Mouse (Mus musculus): ENCODE measurements around the gene Rnf114. TPM values are rescaled to one million over a fixed set of nuclear protein-coding genes. Genes with fewer than 3 reads are reported as not detected.

The Rnf114 gene
- total RNA-seq, 2 experiments from 2014 or later = 40.0 to 40.9 TPM

DNA sequence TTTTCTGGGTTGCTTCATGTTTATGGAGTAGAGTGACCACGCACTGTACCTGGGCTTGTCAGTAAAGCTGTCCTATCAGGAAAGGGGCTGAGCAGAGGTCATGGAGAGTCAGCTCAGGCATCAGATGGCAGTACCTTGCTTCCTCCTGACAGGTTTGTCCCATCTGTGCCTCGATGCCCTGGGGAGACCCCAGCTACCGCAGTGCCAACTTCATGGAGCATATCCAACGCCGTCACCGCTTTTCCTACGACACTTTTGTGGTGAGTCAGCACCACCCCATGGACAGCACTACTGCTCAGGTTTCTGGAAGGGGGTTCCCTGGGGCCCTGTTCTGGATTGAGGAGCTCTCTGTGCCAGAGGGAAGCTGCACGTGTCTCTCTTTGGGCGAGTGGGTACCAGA lies 19.9 kb downstream of the Rnf114 start:
- intact Hi-C loops (cut with DNase I) = loop anchor here (5.0 kb wide), 1 partner anchor 90 kb away; the partner anchor contains the start of gene Slc9a8
- peak overlapping the region; percentile 92 for H3K27ac ChIP-seq
- peak; percentile 35 for DNase-seq
- no peak for TF ChIP-seq CTCF (IDR thresholded peaks at IDR 0.05)
- no peak overlapping the region; the same call in 1 of the 2 replicates for H3K4me3 ChIP-seq

DNA sequence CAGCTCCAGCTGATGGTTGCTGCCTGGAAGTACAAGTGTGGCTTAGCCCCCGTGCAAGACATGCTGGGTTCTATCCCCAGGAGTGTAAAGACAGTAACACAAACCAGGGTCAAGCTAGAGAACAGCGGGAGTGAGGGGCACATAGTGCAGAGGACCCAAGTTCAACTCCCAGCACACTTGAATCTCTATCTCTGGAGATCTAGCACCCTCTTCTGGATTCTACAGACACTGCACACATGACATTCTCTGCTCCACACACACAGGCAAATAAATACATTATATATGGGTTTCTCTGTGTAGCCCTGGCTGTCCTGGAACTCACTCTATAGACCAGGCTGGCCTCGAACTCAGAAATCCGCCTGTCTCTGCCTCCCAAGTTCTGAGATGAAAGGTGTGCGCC lies 20.5 kb downstream of the Rnf114 start:
- TF ChIP-seq CTCF (IDR thresholded peaks at IDR 0.05) = peak; percentile 63
- Histone ChIP-seq H3K27ac (peak overlapping the region; percentile 92), H3K4me3 (no peak overlapping the region)
- DNase-seq = peak; percentile 15
- intact Hi-C loops (cut with DNase I) = loop anchor here (5.0 kb wide), 1 partner anchor 91 kb away; the partner anchor contains the start of gene Slc9a8

GRCm38 (mm10) chr2:167514641-167515040 lies 22.2 kb downstream of the Rnf114 start:
- Histone ChIP-seq H3K4me3 (no peak overlapping the region), H3K27ac (peak overlapping the region; percentile 68; the same call in 1 of the 2 replicates)
- intact Hi-C loops (cut with DNase I) = loop anchor here (5.0 kb wide), 1 partner anchor 92 kb away; the partner anchor contains the start of gene Slc9a8
- DNase-seq = peak; percentile 14
- TF ChIP-seq CTCF (IDR thresholded peaks at IDR 0.05) = no peak

DNA sequence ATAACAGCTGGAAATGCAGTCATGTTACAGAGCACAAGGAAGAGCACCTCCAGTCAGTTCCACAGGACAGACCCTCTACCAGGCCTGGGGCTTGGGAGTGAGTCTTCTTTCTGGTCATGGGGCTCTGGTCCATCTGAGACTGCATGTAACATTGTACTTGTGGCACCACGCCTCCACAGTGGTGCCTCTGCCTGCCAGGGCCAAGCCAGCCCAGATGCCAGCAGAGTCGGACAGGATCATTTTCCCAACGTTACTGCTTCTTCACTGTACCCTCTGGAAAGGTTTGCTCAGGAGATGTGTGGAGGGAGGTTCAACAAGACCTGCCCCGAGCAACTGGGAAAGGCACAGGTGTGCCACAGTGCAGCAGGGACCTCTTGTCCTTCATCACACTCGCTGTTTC lies 23.2 kb downstream of the Rnf114 start:
- Histone ChIP-seq H3K27ac (peak overlapping the region; percentile 68), H3K4me3 (no peak overlapping the region)
- peak; percentile 79 for DNase-seq
- intact Hi-C loops (cut with DNase I) = no loop called here
- no peak for TF ChIP-seq CTCF (IDR thresholded peaks at IDR 0.05)

GRCm38 (mm10) chr2:167519606-167520252 lies 27.3 kb downstream of the Rnf114 start:
- H3K4me3 ChIP-seq = no peak overlapping the region
- TF ChIP-seq CTCF (IDR thresholded peaks at IDR 0.05) = peak; percentile 15; the same call in 1 of the 2 replicates
- DNase-seq = peak; percentile 11
- H3K27ac ChIP-seq = no peak overlapping the region
- intact Hi-C loops (cut with DNase I) = no loop called here

- Histone ChIP-seq H3K27ac (no peak overlapping the region), H3K4me3 (no peak overlapping the region)
- DNase-seq = peak; percentile 37
- intact Hi-C loops (cut with DNase I) = no loop called here
- TF ChIP-seq CTCF (IDR thresholded peaks at IDR 0.05) = peak; percentile 43
Measured at GRCm38 (mm10) chr2:167528278-167528677, 35.8 kb downstream of the Rnf114 start.

DNA sequence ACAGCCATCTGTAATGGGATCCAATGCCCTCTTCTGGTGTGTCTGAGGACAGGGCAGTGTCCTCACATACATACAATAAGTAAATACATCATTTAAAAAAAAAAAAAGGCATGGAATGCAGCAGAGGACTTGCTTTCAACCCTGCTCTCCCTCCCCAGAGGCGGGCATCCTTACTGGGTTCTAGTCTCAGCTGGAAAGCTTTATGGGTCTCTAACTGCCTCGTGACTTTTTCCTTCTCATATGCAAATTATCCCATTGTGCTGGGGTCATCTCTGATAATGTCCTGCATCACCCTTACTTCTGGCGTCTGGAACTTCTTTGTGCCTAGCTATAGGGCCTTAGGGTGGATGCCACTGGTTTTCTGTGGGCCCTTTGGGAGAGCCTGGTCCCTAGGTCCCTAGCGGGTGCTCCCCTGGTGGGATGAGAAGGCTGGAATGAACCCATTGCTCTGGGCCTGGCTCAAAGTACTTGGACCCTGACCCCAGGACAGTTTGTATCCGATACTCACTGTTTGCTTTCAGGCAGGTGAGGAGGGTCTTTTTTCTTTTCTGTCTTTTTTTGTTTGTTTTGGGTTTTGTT lies 37.6 kb downstream of the Rnf114 start:
- Histone ChIP-seq H3K4me3 (no peak overlapping the region), H3K27ac (no peak overlapping the region)
- DNase-seq = peak; percentile 16
- intact Hi-C loops (cut with DNase I) = no loop called here
- no peak for TF ChIP-seq CTCF (IDR thresholded peaks at IDR 0.05)

DNA sequence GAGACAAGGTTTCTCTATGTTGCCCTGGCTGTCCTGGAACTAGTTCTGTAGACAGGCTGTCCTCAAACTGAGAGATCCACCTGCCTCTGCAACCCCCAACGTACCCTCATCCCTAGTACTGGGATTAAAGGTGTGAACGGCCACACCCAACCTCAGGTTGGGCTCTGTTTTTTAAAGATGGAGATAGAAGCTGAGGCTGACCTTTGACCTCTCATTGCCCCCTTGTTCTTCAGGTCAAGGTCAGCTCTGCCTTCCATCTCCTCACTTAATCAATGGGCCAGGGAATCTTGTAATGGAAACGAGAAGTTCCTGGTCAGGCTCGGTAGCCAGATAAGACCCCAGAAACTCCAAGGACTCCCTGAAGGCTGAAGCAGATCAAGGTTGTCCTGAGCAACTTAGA lies 38.1 kb downstream of the Rnf114 start:
- TF ChIP-seq CTCF (IDR thresholded peaks at IDR 0.05) = no peak
- H3K27ac ChIP-seq = no peak overlapping the region
- intact Hi-C loops (cut with DNase I) = no loop called here
- no peak overlapping the region for H3K4me3 ChIP-seq
- DNase-seq = peak; percentile 3

- Histone ChIP-seq H3K27ac (no peak overlapping the region), H3K4me3 (peak overlapping the region; percentile 20; the same call in 1 of the 2 replicates)
- intact Hi-C loops (cut with DNase I) = loop anchor here (2.0 kb wide), 1 partner anchor 147 kb away; no protein-coding TSS in a partner anchor
- peak; percentile 67 for DNase-seq
- TF ChIP-seq CTCF (IDR thresholded peaks at IDR 0.05) = peak; percentile 83
Measured at GRCm38 (mm10) chr2:167532131-167532530, 39.7 kb downstream of the Rnf114 start.

DNA sequence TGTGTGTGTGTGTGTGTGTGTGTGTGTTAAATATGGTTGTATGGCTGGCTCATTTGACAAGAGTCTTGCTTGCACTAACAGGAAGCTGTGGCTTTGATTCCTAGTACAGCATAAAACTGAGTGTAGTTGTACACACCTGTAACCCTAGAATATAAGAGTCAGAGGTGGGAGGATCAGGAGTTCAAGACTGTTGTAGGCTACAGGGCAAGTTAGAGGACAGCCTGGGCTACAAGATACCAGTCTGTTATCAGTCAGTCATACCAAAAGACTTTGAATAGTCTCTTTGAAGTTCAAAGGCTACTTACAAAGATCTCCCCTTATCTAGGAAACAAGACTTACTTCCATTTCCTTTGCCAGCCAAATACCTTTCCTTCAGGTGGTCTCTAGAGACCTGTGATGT lies 41.4 kb downstream of the Rnf114 start:
- intact Hi-C loops (cut with DNase I) = loop anchor here (2.0 kb wide), 1 partner anchor 145 kb away; no protein-coding TSS in a partner anchor
- no peak for DNase-seq

GRCm38 (mm10) chr2:167536320-167536945 lies 44.0 kb downstream of the Rnf114 start:
- H3K27ac ChIP-seq = no peak overlapping the region
- TF ChIP-seq CTCF (IDR thresholded peaks at IDR 0.05) = no peak
- peak; percentile 18 for DNase-seq
- intact Hi-C loops (cut with DNase I) = loop anchor here (5.0 kb wide), 2 partner anchors 126 to 361 kb away; partner anchors contain the start of gene Gm20431
- no peak overlapping the region for H3K4me3 ChIP-seq

More for the DNA sequence above, 41.4 kb downstream of the Rnf114 start:
- Histone ChIP-seq H3K27ac (no peak overlapping the region), H3K4me3 (no peak overlapping the region)
- no peak for TF ChIP-seq CTCF (IDR thresholded peaks at IDR 0.05)

GRCm38 (mm10) chr2:167537476-167538297 lies 45.2 kb downstream of the Rnf114 start, which contains the start of gene Snai1:
Snai1 (plus strand) TSS chr2:167538195.
- H3K27ac ChIP-seq = peak within 1 kb of the TSS; percentile 86
- TF ChIP-seq CTCF (IDR thresholded peaks at IDR 0.05) = peak; percentile 98
- peak; percentile 98 for DNase-seq
- intact Hi-C loops (cut with DNase I) = loop anchor here (1.0 to 5.0 kb wide), 3 partner anchors 68 to 360 kb away; partner anchors contain the start of gene Gm20431
- peak within 1 kb of the TSS; percentile 82 for H3K4me3 ChIP-seq
